Comparison of ENCODE assay signal across 9 mouse cellular contexts in the genomic region with DNA sequence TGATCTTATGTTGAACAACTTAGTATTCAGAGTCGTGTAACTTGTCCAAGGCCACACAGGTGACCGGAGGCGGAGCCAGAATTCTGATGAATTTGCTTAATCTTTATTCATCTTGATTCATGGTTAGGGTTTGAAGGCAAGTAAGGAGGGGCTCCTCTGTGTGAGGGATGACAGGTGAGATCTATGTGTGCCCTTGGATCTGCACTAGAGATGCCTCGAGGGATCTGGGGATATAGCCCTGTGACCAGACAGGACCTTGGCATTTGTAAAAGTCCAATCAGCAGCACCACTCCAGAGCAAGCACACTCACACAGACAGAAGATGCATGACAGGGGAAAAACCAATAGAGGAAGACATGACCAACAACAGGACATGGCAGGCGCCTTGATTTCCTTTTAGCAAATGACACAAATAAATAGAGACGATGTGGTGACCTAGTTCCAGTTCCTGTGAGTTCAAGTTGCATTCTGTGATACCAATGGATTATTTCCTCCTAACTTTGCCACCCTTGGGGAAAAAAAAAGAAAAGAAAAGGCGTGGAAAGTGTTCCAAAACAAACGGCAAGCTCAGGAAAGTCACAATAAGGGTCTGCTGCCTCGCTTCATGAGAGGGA. TPM values are rescaled to one million over a fixed set of nuclear protein-coding genes. Genes with fewer than 3 reads are reported as not detected.
A peak's percentile ranks its signal among the peaks of the same experiment; 100 is the strongest.
DNase-seq lines count a peak whose midpoint lies in the region; ATAC-seq lines count a peak whose summit lies in the region.
"Had no signal": no experiment of that assay in that cellular context is flagged by ENCODE, and none has a peak within 500 bp of the region (broad histone marks: within the 10 kb centered on the region; RNA-seq: fewer than 3 reads in every experiment).

No protein-coding gene starts in this region.

- H3K36me3 ChIP-seq in heart, embryonic 11.5 days (ENCODE audit: control insufficient read depth, insufficient read depth, low read length) = no peaks in the 10 kb centered on the region
- no peaks in the 10 kb centered on the region for H3K36me3 ChIP-seq in hindbrain, embryonic 12.5 days

- H3K4me2 ChIP-seq in heart, embryonic 11.5 days = peak overlapping the region; percentile 69
- peak overlapping the region; percentile 81 for H3K4me2 ChIP-seq in hindbrain, embryonic 12.5 days (replicated peaks)

- H3K27me3 ChIP-seq in heart, embryonic 11.5 days (ENCODE audit: control insufficient read depth, insufficient read depth, low read length) = no peaks in the 10 kb centered on the region
- peaks cover 10% of the 10 kb centered on the region; the same call in 1 of the 2 replicates for H3K27me3 ChIP-seq in hindbrain, embryonic 12.5 days

- H3K4me1 ChIP-seq in heart, embryonic 11.5 days (ENCODE audit: control insufficient read depth, insufficient read depth, low read length) = peaks cover 26% of the 10 kb centered on the region
- peaks cover 28% of the 10 kb centered on the region for H3K4me1 ChIP-seq in hindbrain, embryonic 12.5 days

- 0 out of 2 replicates have a peak overlapping the region, but pooled peaks have one; percentile 10 for H3K27ac ChIP-seq in heart, embryonic 11.5 days (ENCODE audit: low read depth, low read length)
- H3K27ac ChIP-seq in hindbrain, embryonic 12.5 days = no peak overlapping the region

- 66% methylated on average over 9 of the region's 9 CpGs for WGBS in heart, embryonic 11.5 days (ENCODE audit: insufficient replicate concordance)
- WGBS in hindbrain, embryonic 12.5 days = 80% methylated on average over 9 of the region's 9 CpGs

- no peaks in the 10 kb centered on the region for H3K9me3 ChIP-seq in heart, embryonic 11.5 days (replicated peaks; ENCODE audit: control insufficient read depth, low read length)
- H3K9me3 ChIP-seq in hindbrain, embryonic 12.5 days (replicated peaks) = no peaks in the 10 kb centered on the region

- peak overlapping the region; percentile 70 for H3K9ac ChIP-seq in heart, embryonic 11.5 days (ENCODE audit: low read depth, low read length)
- H3K9ac ChIP-seq in hindbrain, embryonic 12.5 days = no peak overlapping the region

- no peak for DNase-seq in heart, adult 8-10 months (ENCODE audit: low spot score)
- DNase-seq in lung, postnatal 10 days = peak; percentile 23
- no peak for DNase-seq in retina, postnatal 1 day
- DNase-seq in B cell, adult 2 months = no peak
- no peak for DNase-seq in spleen, postnatal 14 days (ENCODE audit: low spot score in 2 of 2)
- DNase-seq: right cerebral cortex, postnatal 14 days had no signal

- peak overlapping the region; percentile 73 for H3K4me3 ChIP-seq in heart, embryonic 11.5 days (ENCODE audit: low read depth, low read length)
- peak overlapping the region; percentile 65 for H3K4me3 ChIP-seq in hindbrain, embryonic 12.5 days

- ATAC-seq in heart, embryonic 11.5 days (replicated peaks; ENCODE audit: insufficient number of reproducible peaks, low FRiP score, low TSS enrichment) = no peak
- peak; percentile 33 for ATAC-seq in activated CD4-positive, CD25-positive, alpha-beta regulatory T cell, adult 4 months
- no peak for ATAC-seq in hindbrain, embryonic 12.5 days (ENCODE audit: low FRiP score)

RNA-seq across cellular contexts. Expression of gene St6galnac3, which starts 1.4 kb away (rescaled TPM):
- polyA plus RNA-seq in heart, embryonic 11.5 days (2014; fragmentation: Nextera tagmentation; extraction: Ambion mirVana) = 29.6 and 33.6 TPM in 2 replicates
- total RNA-seq in heart, adult 8-10 months (2022) = 1 to 10 TPM; 4.0 to 6.3 (median 5.7) TPM
- 10 to 100 TPM; 29.1 to 52.4 TPM for polyA plus RNA-seq in activated CD4-positive, CD25-positive, alpha-beta regulatory T cell, adult 4 months (2017; shearing (Covaris generic))
- 31.7 and 40.8 TPM in 2 replicates for polyA plus RNA-seq in hindbrain, embryonic 12.5 days (2016; fragmentation: Nextera tagmentation; extraction: Ambion mirVana)
